Mouse (Mus musculus) kidney, embryonic 14.5 days (tissue): Measurements from ENCODE around the gene Upk1a. TPM values are rescaled to one million over a fixed set of nuclear protein-coding genes. Genes with fewer than 3 reads are reported as not detected.

Source experiments
- ATAC-seq: fragments of 200-750 bp; cut with Nextera tagmentation; 2 replicates; pipeline ENCODE4 v1.8.0; 2017; ENCODE audit warnings: moderate number of reproducible peaks, mild to moderate bottlenecking, moderate TSS enrichment, moderate library complexity; ENCODE audit not compliant: low FRiP score, low TSS enrichment
- H3K27ac ChIP-seq: fragments of 300-500 bp; sonication (generic); 2 replicates; pipeline ENCODE4 v1.5.1; 2014; ENCODE audit warnings: low read depth, mild to moderate bottlenecking, low read length, moderate library complexity, mixed read lengths
- H3K27me3 ChIP-seq: fragments of 300-500 bp; sonication (generic); 2 replicates; pipeline ENCODE4 v1.6.1; 2014; ENCODE audit warnings: mild to moderate bottlenecking, low read length; ENCODE audit not compliant: control insufficient read depth, insufficient read depth
- H3K36me3 ChIP-seq: fragments of 300-500 bp; sonication (generic); 2 replicates; pipeline ENCODE4 v1.6.1; 2014; ENCODE audit warnings: low read length, mixed read lengths; ENCODE audit not compliant: control insufficient read depth, insufficient read depth
- H3K4me1 ChIP-seq: fragments of 300-500 bp; sonication (generic); 2 replicates; pipeline ENCODE4 v1.6.1; 2014; ENCODE audit warnings: low read length, mixed read lengths; ENCODE audit not compliant: control insufficient read depth, insufficient read depth
- H3K4me2 ChIP-seq: fragments of 300-500 bp; sonication (generic); replicated peaks from 2 replicates; pipeline ENCODE4 v1.6.1; 2014; ENCODE audit warnings: low read depth, mild to moderate bottlenecking, low read length
- H3K4me3 ChIP-seq: fragments of 300-500 bp; sonication (generic); 2 replicates; pipeline ENCODE4 v1.5.1; 2014; ENCODE audit warnings: mild to moderate bottlenecking, low read length
- H3K9ac ChIP-seq: fragments of 300-500 bp; sonication (generic); 2 replicates; pipeline ENCODE4 v1.6.1; 2014; ENCODE audit warnings: low read depth, mild to moderate bottlenecking, low read length, moderate library complexity
- H3K9me3 ChIP-seq: fragments of 300-500 bp; sonication (generic); 2 replicates; pipeline ENCODE4 v1.6.1; 2016; ENCODE audit warnings: low read length; ENCODE audit not compliant: control insufficient read depth
- WGBS: fragments of 180-500 bp; shearing (Covaris S2); extraction: QIAGEN DNeasy Blood & Tissue Kit; methylation state at CpG from one replicate; pipeline ENCODE4 v1.1.7; 2014; 5-methylcytosine and 5-hydroxymethylcytosine counted together
- polyA plus RNA-seq: library from polyadenylated mRNA; unstranded; fragments of >200 nt; fragmentation: Nextera tagmentation; extraction: Ambion mirVana; gene quantifications from 2 replicates; pipeline ENCODE4 v1.2.1, GENCODE M21; 2014

Gene Upk1a
- polyA plus RNA-seq, 1 experiment from 2014 or later, result 2.3 TPM

DNA sequence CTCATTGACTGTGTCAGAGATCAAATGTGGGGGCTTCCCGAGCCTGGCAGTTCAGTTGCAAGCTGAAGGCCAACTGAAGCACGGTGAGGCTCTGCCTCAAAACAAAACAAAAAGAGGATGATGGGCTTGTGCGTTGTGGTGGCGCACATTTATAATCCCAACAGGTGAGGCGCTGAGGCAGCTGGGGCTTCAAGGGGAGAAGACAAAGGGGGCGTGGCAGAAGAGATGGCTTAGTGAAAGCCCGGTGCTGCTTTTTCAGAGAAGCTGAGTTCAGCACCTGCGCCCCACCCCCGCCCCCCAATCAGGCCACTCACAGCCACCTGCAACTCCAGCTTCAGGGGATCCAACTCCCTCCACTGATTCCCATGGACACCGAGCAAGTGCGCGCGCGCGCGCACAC lies 4.2 kb downstream of the Upk1a start:
- H3K27me3 ChIP-seq, result no peaks in the 10 kb centered on the region
- 47% methylated on average over 16 of the region's 16 CpGs for WGBS
- no peak overlapping the region for H3K4me3 ChIP-seq
- no peak overlapping the region for H3K4me2 ChIP-seq
- H3K36me3 ChIP-seq, result no peaks in the 10 kb centered on the region
- H3K27ac ChIP-seq, result no peak overlapping the region
- peaks cover 10% of the 10 kb centered on the region for H3K4me1 ChIP-seq
- H3K9me3 ChIP-seq, result no peaks in the 10 kb centered on the region
- H3K9ac ChIP-seq, result no peak overlapping the region
- ATAC-seq, result no peak

DNA sequence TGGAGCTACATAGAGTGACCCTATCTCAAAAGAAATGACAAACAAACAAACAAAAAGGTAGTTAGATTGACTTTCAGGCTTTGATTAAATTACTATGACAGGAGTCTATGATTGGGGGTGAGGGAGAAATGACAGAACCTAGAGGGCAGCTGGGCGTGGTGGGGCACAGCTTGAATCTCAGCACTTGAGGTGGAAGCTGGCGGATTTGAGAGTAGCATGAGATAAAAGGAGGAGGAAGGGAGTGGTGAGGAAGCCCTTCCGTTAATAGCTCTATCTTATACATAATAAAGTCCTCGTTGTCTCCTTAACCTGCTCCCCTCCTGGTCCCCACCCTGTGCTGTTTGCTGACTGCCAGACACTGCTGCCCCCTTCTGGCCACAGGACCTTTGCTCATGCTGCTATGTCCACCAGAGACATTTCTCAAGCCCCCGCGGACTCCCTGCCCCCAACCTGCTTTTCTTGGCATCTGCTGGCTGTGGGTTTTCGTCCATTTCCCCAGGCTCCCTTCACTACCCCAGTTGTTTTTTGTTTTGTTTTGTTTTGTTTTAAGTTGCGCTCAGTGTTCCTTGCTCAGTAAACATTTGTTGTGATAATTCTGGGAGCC lies 4.8 kb downstream of the Upk1a start:
- 28% methylated on average over 8 of the region's 8 CpGs for WGBS
- H3K4me1 ChIP-seq, result peaks cover 3% of the 10 kb centered on the region; the same call in 1 of the 2 replicates
- peak; percentile 41; the same call in 1 of the 2 replicates for ATAC-seq

DNA sequence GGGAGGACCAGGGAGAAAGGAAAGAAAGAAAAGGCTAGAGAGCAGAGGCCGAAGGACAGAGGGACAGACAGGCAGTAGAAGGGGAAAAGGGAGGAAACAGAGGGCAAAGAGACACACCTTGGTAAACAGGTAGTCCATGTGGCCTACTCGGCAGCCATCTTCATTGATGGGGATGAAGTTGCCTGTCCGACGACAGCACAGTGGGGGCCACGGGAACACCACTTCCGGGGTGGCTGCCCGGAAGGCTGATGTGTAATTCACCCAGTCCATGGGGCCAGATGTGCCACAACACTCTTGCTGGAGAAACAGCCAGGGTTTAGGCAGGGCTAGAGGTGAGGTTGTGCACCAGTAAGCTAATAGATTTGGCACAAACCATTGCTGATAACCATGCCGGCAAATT lies 7.7 kb downstream of the Upk1a start:
- 0 out of 2 replicates have a peak, but pooled peaks cover 3% of the 10 kb centered on the region for H3K4me1 ChIP-seq
- WGBS, result 93% methylated on average over 8 of the region's 8 CpGs
- no peak overlapping the region for H3K9ac ChIP-seq
- no peaks in the 10 kb centered on the region for H3K27me3 ChIP-seq
- H3K9me3 ChIP-seq, result no peaks in the 10 kb centered on the region
- H3K27ac ChIP-seq, result no peak overlapping the region
- H3K4me2 ChIP-seq, result no peak overlapping the region
- H3K36me3 ChIP-seq, result no peaks in the 10 kb centered on the region
- no peak for ATAC-seq
- H3K4me3 ChIP-seq, result no peak overlapping the region

More for the DNA sequence above, 4.8 kb downstream of the Upk1a start:
- Histone ChIP-seq H3K9ac (no peak overlapping the region), H3K9me3 (no peaks in the 10 kb centered on the region), H3K27ac (no peak overlapping the region), H3K36me3 (no peaks in the 10 kb centered on the region), H3K4me2 (no peak overlapping the region), H3K27me3 (no peaks in the 10 kb centered on the region), H3K4me3 (no peak overlapping the region)

DNA sequence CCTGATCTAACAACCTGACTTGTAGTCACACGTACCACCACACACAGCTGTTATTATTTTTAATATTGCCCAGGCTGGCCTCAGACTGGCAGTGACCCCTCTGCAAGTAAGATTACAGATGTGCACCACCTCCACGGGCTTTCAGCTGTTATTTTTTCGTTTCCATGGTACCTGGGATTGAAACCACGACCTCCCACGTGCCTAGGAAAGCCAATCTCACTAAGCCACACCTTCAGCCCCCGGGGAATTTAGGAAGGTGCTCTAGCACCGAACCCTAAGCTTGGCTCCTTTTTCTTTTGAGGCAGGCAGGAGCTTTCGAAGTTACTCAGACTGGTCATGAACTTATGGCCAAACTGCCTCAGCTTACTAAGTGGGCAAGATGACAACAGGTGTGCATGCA lies 8.2 kb downstream of the Upk1a start:
- ATAC-seq, result no peak
- 0 out of 2 replicates have a peak, but pooled peaks cover 3% of the 10 kb centered on the region for H3K4me1 ChIP-seq
- H3K4me3 ChIP-seq, result no peak overlapping the region
- no peaks in the 10 kb centered on the region for H3K27me3 ChIP-seq
- no peak overlapping the region for H3K27ac ChIP-seq
- H3K4me2 ChIP-seq, result no peak overlapping the region
- no peaks in the 10 kb centered on the region for H3K9me3 ChIP-seq
- H3K36me3 ChIP-seq, result no peaks in the 10 kb centered on the region
- WGBS, result 37% methylated on average over 8 of the region's 8 CpGs
- H3K9ac ChIP-seq, result no peak overlapping the region

DNA sequence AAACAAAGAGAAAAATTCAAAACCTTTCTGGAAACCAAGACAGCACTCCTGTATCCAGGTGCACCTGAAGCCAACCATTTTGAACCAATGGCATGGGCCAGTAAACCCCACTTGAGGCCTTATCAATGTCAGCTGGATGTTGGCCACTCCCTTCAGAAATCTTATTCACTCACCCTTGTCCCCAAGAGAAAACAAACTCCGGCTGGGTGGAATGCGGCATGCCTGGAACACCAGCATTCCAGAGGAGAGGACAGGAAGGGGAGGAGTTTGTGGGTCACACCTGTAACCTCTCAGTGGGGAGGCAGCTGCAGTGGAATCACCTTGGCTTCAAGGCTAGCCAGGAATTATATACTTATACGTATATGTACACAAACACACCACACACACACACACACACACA lies 10.1 kb downstream of the Upk1a start:
- H3K9ac ChIP-seq, result no peak overlapping the region
- H3K4me1 ChIP-seq, result 0 out of 2 replicates have a peak, but pooled peaks cover 3% of the 10 kb centered on the region
- no peak for ATAC-seq
- H3K4me3 ChIP-seq, result no peak overlapping the region
- no peaks in the 10 kb centered on the region for H3K36me3 ChIP-seq
- no peak overlapping the region for H3K4me2 ChIP-seq
- no peaks in the 10 kb centered on the region for H3K27me3 ChIP-seq
- WGBS, result 22% methylated on average over 3 of the region's 3 CpGs
- no peaks in the 10 kb centered on the region for H3K9me3 ChIP-seq
- no peak overlapping the region for H3K27ac ChIP-seq

DNA sequence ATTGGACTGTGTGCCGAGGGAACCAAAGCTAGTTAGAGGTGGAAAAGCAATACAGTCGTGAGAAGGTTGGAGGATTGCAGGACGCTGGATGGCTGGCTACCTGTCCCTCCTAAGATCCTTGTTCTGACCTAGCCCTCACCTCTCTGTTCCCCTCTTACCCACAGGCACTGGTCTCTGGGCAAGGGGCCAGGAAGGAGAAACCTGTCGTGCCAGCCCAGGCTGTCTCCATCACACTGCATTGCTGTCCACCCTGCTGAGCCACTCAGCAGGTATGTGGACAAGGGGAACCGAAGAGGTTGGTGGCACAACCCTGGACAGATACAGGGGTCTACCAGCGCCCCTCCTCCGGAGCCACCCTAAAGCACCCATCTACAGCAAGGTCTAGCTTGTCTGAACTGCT lies 12.0 kb downstream of the Upk1a start:
- Histone ChIP-seq H3K9me3 (no peaks in the 10 kb centered on the region), H3K4me2 (no peak overlapping the region), H3K36me3 (no peaks in the 10 kb centered on the region), H3K9ac (no peak overlapping the region), H3K4me3 (no peak overlapping the region), H3K4me1 (0 out of 2 replicates have a peak, but pooled peaks cover 3% of the 10 kb centered on the region), H3K27ac (no peak overlapping the region), H3K27me3 (no peaks in the 10 kb centered on the region)
- ATAC-seq, result no peak
- WGBS, result 79% methylated on average over 7 of the region's 7 CpGs

DNA sequence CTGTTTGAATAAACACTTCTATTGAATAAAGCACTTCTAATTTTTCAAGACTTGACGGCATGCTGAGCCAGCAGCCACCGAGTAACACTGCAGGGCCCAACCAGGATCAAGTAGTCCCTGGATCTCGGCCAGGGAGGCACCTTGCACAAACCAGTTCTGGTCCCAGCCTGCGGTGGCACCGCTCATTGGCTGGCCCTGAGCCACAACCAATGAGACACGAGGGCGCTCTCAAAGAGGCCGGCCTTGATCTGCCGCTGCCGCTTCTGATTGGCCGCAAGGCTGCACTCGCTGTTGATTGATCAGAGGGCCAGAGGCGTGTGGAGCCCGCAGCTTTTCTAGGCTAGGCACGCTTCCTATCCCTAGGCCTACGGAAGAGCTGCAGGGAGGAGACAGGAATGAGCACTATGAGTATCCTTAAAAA lies 12.7 kb downstream of the Upk1a start:
- Histone ChIP-seq H3K4me2 (no peak overlapping the region), H3K4me1 (0 out of 2 replicates have a peak, but pooled peaks cover 3% of the 10 kb centered on the region), H3K4me3 (no peak overlapping the region), H3K9me3 (no peaks in the 10 kb centered on the region), H3K9ac (no peak overlapping the region), H3K36me3 (no peaks in the 10 kb centered on the region), H3K27ac (no peak overlapping the region), H3K27me3 (no peaks in the 10 kb centered on the region)
- 2% methylated on average over 16 of the region's 16 CpGs for WGBS
- peak; percentile 95 for ATAC-seq

DNA sequence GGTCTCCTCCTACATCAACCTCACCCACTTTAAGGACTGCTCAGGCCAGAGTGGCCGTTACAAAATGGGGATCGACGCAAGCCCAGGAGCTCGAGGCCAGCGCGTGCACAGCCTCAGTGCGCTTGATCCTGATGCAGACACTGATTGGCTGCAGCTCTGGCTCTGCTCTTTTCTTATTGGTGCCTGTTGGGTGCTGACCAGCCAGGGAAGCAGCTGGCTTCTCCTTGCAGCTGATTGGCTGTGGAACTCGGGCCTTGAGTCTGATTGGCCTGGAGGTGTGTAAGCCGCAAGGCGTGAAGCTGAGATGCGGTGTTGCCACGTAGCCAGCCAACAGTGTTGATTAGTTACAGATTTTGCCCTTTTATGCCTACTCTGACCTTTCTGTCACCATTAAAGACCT lies 13.9 kb downstream of the Upk1a start, which contains the start of gene Zbtb32:
TSS of gene Zbtb32 (minus strand) at position 124 of the 400 bp plus-strand sequence.
- 91% methylated on average over 12 of the region's 12 CpGs for WGBS
- H3K4me2 ChIP-seq, result no peak within 1 kb of the TSS
- H3K36me3 ChIP-seq, result no peaks in the 10 kb centered on the region
- H3K4me1 ChIP-seq, result 0 out of 2 replicates have a peak, but pooled peaks cover 2% of the 10 kb centered on the region
- H3K27me3 ChIP-seq, result no peaks in the 10 kb centered on the region
- no peaks in the 10 kb centered on the region for H3K9me3 ChIP-seq
- no peak within 1 kb of the TSS for H3K9ac ChIP-seq
- H3K4me3 ChIP-seq, result no peak within 1 kb of the TSS
- ATAC-seq, result no peak
- no peak within 1 kb of the TSS for H3K27ac ChIP-seq

DNA sequence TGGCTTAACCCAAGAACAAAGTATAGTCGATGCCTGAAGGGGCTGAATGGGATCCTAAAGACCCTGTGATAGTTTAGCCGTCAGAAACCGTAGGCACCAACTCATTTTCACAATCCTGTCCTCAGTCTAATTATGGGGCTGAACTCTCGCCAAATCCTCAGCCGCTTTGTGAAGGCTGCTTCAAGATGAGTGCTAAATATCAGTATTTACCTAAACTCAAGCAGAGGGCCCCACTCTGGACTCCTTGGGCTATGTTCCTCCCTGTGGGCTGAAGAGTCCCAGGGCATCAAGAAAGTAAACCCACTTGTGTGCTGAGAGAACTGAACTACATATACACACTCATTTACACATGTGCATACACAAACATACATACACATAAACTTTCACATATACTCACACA lies 15.8 kb downstream of the Upk1a start:
- H3K9ac ChIP-seq, result no peak overlapping the region
- WGBS, result 79% methylated on average over 5 of the region's 5 CpGs

More for the DNA sequence above, 15.8 kb downstream of the Upk1a start:
- Histone ChIP-seq H3K9me3 (no peaks in the 10 kb centered on the region), H3K4me3 (no peak overlapping the region), H3K27me3 (no peaks in the 10 kb centered on the region), H3K36me3 (no peaks in the 10 kb centered on the region), H3K4me2 (no peak overlapping the region), H3K4me1 (no peaks in the 10 kb centered on the region), H3K27ac (no peak overlapping the region)
- no peak for ATAC-seq
